Mouse (Mus musculus): ENCODE measurements around the gene Slc26a6. TPM values are rescaled to one million over a fixed set of nuclear protein-coding genes. Genes with fewer than 3 reads are reported as not detected.

The Slc26a6 gene
- polyA plus RNA-seq, 1 experiment: 815 TPM

- H3K4me3 ChIP-seq (ENCODE audit: low read depth, low read length): peak overlapping the region; percentile 8; the same call in 1 of the 2 replicates
- TF ChIP-seq CTCF (IDR thresholded peaks at IDR 0.05; ENCODE audit: extremely low read depth, insufficient read length, insufficient replicate concordance, low read depth, low read length) (peak; percentile 43; the same call in 1 of the 2 replicates), POLR2A (IDR thresholded peaks at IDR 0.05; ENCODE audit: low read depth, low read length) (no peak)
- peaks cover 15% of the 10 kb centered on the region for H3K4me1 ChIP-seq (ENCODE audit: control insufficient read depth, insufficient read depth, insufficient read length, low read length)
- H3K27ac ChIP-seq (ENCODE audit: insufficient read depth, low read depth, low read length): no peak overlapping the region
- no peaks in the 10 kb centered on the region for H3K27me3 ChIP-seq (ENCODE audit: control insufficient read depth, insufficient read depth, low read length)
- 6% methylated on average over 14 of the region's 14 CpGs for WGBS
- H3K36me3 ChIP-seq (ENCODE audit: control insufficient read depth, insufficient read depth, low read length): no peaks in the 10 kb centered on the region
Observed at GRCm38 (mm10) chr9:108842989-108843388, 10.1 kb upstream of the Slc26a6 start.

GRCm38 (mm10) chr9:108845390-108845789 lies 7.7 kb upstream of the Slc26a6 start:
- Histone ChIP-seq H3K27ac (ENCODE audit: insufficient read depth, low read depth, low read length) (no peak overlapping the region), H3K36me3 (ENCODE audit: control insufficient read depth, insufficient read depth, low read length) (no peaks in the 10 kb centered on the region), H3K27me3 (ENCODE audit: control insufficient read depth, insufficient read depth, low read length) (no peaks in the 10 kb centered on the region), H3K4me1 (ENCODE audit: control insufficient read depth, insufficient read depth, insufficient read length, low read length) (peaks cover 20% of the 10 kb centered on the region), H3K4me3 (ENCODE audit: low read depth, low read length) (no peak overlapping the region)
- 80% methylated on average over 5 of the region's 5 CpGs for WGBS
- TF ChIP-seq CTCF (IDR thresholded peaks at IDR 0.05; ENCODE audit: extremely low read depth, insufficient read length, insufficient replicate concordance, low read depth, low read length) (no peak), POLR2A (IDR thresholded peaks at IDR 0.05; ENCODE audit: low read depth, low read length) (no peak)

GRCm38 (mm10) chr9:108847374-108847773 lies 5.7 kb upstream of the Slc26a6 start:
- TF ChIP-seq POLR2A (IDR thresholded peaks at IDR 0.05; ENCODE audit: low read depth, low read length): no peak
- TF ChIP-seq CTCF (IDR thresholded peaks at IDR 0.05; ENCODE audit: extremely low read depth, insufficient read length, insufficient replicate concordance, low read depth, low read length): no peak
- Histone ChIP-seq H3K36me3 (ENCODE audit: control insufficient read depth, insufficient read depth, low read length) (peaks cover 3% of the 10 kb centered on the region; the same call in 1 of the 2 replicates), H3K27me3 (ENCODE audit: control insufficient read depth, insufficient read depth, low read length) (no peaks in the 10 kb centered on the region), H3K4me3 (ENCODE audit: low read depth, low read length) (no peak overlapping the region), H3K27ac (ENCODE audit: insufficient read depth, low read depth, low read length) (no peak overlapping the region), H3K4me1 (ENCODE audit: control insufficient read depth, insufficient read depth, insufficient read length, low read length) (peaks cover 18% of the 10 kb centered on the region)
- WGBS: 62% methylated on average over 4 of the region's 4 CpGs

- H3K27me3 ChIP-seq (ENCODE audit: control insufficient read depth, insufficient read depth, low read length): no peaks in the 10 kb centered on the region
- H3K36me3 ChIP-seq (ENCODE audit: control insufficient read depth, insufficient read depth, low read length): peaks cover 8% of the 10 kb centered on the region
- H3K27ac ChIP-seq (ENCODE audit: insufficient read depth, low read depth, low read length): no peak overlapping the region
- 54% methylated on average over 17 of the region's 17 CpGs for WGBS
- no peak overlapping the region for H3K4me3 ChIP-seq (ENCODE audit: low read depth, low read length)
- TF ChIP-seq POLR2A (IDR thresholded peaks at IDR 0.05; ENCODE audit: low read depth, low read length) (no peak), CTCF (IDR thresholded peaks at IDR 0.05; ENCODE audit: extremely low read depth, insufficient read length, insufficient replicate concordance, low read depth, low read length) (no peak)
- H3K4me1 ChIP-seq (ENCODE audit: control insufficient read depth, insufficient read depth, insufficient read length, low read length): peaks cover 10% of the 10 kb centered on the region; the same call in 1 of the 2 replicates
Observed at GRCm38 (mm10) chr9:108848419-108848818, 4.7 kb upstream of the Slc26a6 start.

- TF ChIP-seq CTCF (IDR thresholded peaks at IDR 0.05; ENCODE audit: extremely low read depth, insufficient read length, insufficient replicate concordance, low read depth, low read length) (peak; percentile 88), POLR2A (IDR thresholded peaks at IDR 0.05; ENCODE audit: low read depth, low read length) (peak; percentile 62; the same call in 1 of the 2 replicates)
- WGBS: 3% methylated on average over 25 of the region's 25 CpGs
- H3K4me1 ChIP-seq (ENCODE audit: control insufficient read depth, insufficient read depth, insufficient read length, low read length): peaks cover 13% of the 10 kb centered on the region
Observed at GRCm38 (mm10) chr9:108853635-108854240, 655 bp downstream of the Slc26a6 start.

GRCm38 (mm10) chr9:108854241-108854696 lies 1.2 kb downstream of the Slc26a6 start:
- Histone ChIP-seq H3K27me3 (ENCODE audit: control insufficient read depth, insufficient read depth, low read length) (no peaks in the 10 kb centered on the region), H3K4me1 (ENCODE audit: control insufficient read depth, insufficient read depth, insufficient read length, low read length) (peaks cover 14% of the 10 kb centered on the region), H3K27ac (ENCODE audit: insufficient read depth, low read depth, low read length) (peak overlapping the region; percentile 96), H3K4me3 (ENCODE audit: low read depth, low read length) (peak overlapping the region; percentile 97), H3K36me3 (ENCODE audit: control insufficient read depth, insufficient read depth, low read length) (peaks cover 44% of the 10 kb centered on the region)
- TF ChIP-seq CTCF (IDR thresholded peaks at IDR 0.05; ENCODE audit: extremely low read depth, insufficient read length, insufficient replicate concordance, low read depth, low read length) (no peak), POLR2A (IDR thresholded peaks at IDR 0.05; ENCODE audit: low read depth, low read length) (peak; percentile 97)
- WGBS: under 1% methylated on average over 28 of the region's 28 CpGs

More at GRCm38 (mm10) chr9:108853635-108854240, 655 bp downstream of the Slc26a6 start:
- peaks cover 39% of the 10 kb centered on the region for H3K36me3 ChIP-seq (ENCODE audit: control insufficient read depth, insufficient read depth, low read length)
- H3K27me3 ChIP-seq (ENCODE audit: control insufficient read depth, insufficient read depth, low read length): no peaks in the 10 kb centered on the region
- peak overlapping the region; percentile 86 for H3K27ac ChIP-seq (ENCODE audit: insufficient read depth, low read depth, low read length)
- peak overlapping the region; percentile 97 for H3K4me3 ChIP-seq (ENCODE audit: low read depth, low read length)

- H3K27me3 ChIP-seq (ENCODE audit: control insufficient read depth, insufficient read depth, low read length): no peaks in the 10 kb centered on the region
- peaks cover 18% of the 10 kb centered on the region for H3K4me1 ChIP-seq (ENCODE audit: control insufficient read depth, insufficient read depth, insufficient read length, low read length)
- TF ChIP-seq CTCF (IDR thresholded peaks at IDR 0.05; ENCODE audit: extremely low read depth, insufficient read length, insufficient replicate concordance, low read depth, low read length) (no peak), POLR2A (IDR thresholded peaks at IDR 0.05; ENCODE audit: low read depth, low read length) (peak; percentile 28; the same call in 1 of the 2 replicates)
- H3K27ac ChIP-seq (ENCODE audit: insufficient read depth, low read depth, low read length): peak overlapping the region; percentile 96
- WGBS: 25% methylated on average over 5 of the region's 5 CpGs
- H3K36me3 ChIP-seq (ENCODE audit: control insufficient read depth, insufficient read depth, low read length): peaks cover 55% of the 10 kb centered on the region
- peak overlapping the region; percentile 97 for H3K4me3 ChIP-seq (ENCODE audit: low read depth, low read length)
Observed at GRCm38 (mm10) chr9:108855335-108855734, 2.3 kb downstream of the Slc26a6 start.
